Mouse (Mus musculus) lung, postnatal 10 days (tissue): ENCODE results near the gene Bex1.
"Not testable (repeated sequence)": the region's sequence is repeated elsewhere in the genome, so short reads cannot be mapped to it uniquely, and the experiment has no call there.

ENCODE experiments used
- DNase-seq: peaks from one replicate; pipeline ENCODE4 v3.0.0; 2021

The Bex1 gene

DNA sequence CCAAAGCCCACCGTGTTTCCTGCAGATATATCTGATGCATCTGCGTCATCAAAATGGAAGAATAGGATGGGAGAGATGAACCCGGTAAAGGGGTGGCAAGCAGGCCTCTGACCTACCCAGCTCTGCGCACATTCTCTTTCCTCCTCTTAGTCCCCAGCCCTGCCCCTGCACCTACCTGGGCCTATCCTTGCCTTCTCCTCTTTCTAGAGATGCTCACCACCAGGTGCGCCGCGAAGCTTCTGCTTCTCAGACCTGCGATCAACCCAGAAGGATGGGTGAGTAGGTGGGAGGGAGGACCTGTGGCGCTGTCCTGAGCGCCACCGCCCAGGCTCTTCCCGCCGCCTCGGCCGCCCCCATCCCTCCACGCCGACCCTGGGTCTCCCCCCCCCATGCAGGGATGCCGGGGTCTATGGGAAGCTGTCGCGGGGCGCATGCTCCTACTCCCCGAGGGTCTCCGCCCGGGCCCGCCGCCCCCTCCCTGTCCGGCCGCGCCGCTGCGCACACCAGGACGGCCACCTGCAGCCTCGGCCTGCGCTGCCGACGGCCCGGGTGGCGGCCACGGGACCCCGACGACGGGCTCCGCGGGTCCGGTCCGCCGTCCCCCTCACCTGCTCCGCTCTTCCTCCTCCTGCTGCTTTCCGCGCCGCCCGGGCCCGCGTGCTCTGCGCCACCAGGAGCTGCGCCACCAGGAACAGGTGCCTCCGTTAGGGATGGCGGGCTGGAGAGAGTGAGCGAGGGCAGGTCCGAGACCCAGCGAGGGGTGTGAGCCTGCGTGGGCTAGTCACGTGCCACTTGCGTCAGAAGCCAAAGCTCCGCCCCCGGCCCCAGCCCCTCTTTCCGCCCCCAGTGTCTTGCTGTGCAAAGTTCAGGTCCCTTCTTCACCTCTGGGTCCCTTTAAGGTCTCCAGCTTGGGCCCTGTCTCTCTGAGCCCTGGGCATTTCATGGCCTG is at the start of gene Bex1, which contains the start of gene Tceal7:
TSS of gene Bex1 (minus strand) at position 785 of the 949 bp plus-strand sequence.
TSS of gene Tceal7 (plus strand) at position 51 of the 949 bp plus-strand sequence.
- DNase-seq, result not testable (repeated sequence)

GRCm38 (mm10) chrX:136252023-136252729 is 36.9 kb upstream of the Bex1 start:
- DNase-seq, result no peak

DNA sequence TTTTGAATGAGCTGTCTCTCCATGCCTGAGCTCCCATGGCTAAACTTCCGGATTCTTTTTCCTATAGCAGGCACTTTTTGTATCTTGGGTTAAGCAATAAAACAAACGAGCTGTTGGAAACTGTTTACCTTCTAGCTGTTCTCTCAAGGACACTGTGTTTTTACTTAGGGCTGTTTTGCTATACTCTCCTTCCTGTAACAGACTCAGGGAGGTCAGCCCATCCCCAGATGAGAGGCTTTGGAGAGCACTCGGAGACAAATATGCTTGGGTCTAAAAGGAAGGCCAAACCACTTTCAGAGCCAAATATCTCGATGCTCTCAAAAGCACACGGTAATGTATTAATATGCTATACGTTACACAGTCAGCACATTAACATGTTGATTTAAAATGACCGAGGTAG is 34.4 kb upstream of the Bex1 start:
- DNase-seq, result no peak

GRCm38 (mm10) chrX:136248811-136249210 is 33.5 kb upstream of the Bex1 start:
- DNase-seq, result peak; percentile 22

DNA sequence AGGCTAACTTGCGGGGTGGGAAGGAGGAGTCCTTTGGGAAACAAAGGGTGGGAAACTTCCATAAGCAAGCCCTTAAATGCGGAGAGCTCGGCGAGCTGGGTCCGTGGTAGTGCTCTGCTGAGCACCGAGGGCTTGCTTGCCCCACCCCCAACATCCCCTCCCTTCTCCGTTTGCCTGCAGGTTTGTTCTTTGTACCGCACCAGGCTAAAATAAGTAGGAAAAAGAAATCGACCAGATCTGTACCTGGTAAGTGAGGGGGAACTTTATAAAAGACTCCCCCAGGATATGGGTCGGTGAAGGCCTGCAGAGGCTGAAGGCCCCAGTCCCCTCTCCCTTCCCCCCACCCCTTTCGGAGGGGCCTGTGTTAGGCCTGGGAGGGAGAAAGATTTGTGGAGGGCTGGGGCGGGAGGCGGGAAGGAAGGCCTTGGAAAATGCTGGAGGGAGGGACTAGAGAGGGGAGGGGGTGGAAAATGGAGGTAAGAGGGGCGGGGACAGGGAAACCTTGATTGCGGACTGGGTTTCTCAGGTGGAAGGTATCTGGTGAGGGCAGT is 30.3 kb upstream of the Bex1 start:
- DNase-seq, result peak; percentile 26

- peak; percentile 85 for DNase-seq
Measured at GRCm38 (mm10) chrX:136244574-136245229, 29.4 kb upstream of the Bex1 start, which contains the start of gene Tceal9. Gene Tceal9, plus strand, starts transcription at chrX:136245079.

GRCm38 (mm10) chrX:136243181-136243580 is 27.9 kb upstream of the Bex1 start:
- DNase-seq, result no peak

- DNase-seq, result peak; percentile 44
Measured at GRCm38 (mm10) chrX:136238118-136238517, 22.8 kb upstream of the Bex1 start.

- DNase-seq, result no peak
Measured at GRCm38 (mm10) chrX:136227768-136228167, 12.5 kb upstream of the Bex1 start.

GRCm38 (mm10) chrX:136223714-136224113 is 8.4 kb upstream of the Bex1 start:
- DNase-seq, result no peak

- no peak for DNase-seq
Measured at GRCm38 (mm10) chrX:136216303-136216702, 990 bp upstream of the Bex1 start.

DNA sequence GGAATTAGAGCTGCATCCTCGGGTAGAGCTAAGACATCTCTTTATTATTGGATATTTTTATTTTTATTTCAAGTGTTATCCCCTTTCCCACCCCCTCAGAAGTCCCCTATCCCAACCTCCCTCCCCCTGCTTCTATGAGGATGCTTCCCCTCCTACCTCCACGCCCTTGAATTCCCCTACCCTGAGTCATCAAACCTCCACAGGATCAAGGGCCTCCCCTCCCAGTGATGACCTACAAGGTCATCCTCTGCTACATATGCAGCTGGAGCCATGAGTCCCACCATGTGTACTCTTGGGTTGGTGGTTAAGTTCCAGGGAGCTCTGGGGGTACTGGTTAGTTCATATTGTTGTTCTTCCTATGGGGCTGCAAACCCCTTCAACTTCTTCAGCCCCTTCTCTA is 1.9 kb downstream of the Bex1 start:
- DNase-seq, result no peak

DNA sequence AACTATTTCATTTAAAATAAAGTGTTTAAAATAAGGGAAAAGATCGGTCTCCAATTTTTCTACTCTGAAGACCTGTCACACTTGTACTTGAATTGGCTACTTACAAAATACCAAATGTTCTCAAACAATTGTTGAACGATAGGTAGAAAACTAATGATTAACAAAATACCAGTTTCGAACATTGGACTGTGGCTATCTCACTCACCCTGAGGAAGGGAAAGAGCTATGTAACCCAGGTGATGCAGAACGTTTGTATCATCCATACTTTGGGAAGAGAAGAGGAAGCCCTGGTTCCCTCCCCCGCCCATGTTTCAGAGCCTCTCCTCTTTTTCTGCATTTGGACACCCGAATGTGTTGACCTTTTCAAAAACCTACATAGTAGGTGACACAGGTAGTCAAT is 10.9 kb downstream of the Bex1 start:
- DNase-seq, result no peak

DNA sequence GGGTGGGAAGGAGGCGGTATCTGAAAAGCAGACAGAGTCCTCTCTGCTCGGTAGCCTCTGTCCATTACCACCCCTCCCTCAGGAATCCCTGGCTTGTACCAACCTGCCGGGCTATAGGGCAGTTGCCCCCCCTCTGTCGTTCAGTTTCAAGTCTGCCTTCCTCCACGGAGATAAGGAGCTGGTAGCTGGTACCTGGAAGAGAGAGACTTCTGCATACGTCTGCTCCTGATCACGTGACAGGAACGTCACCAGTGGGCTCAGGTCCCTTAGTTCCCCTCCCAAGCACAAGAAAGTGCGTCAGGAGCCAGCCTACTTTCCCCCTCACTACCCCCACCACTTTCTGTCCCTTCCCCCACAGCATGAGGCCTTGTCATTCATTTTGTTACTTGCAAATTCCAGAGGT is 11.6 kb downstream of the Bex1 start, which contains the start of gene Tceal5:
TSS of gene Tceal5 (minus strand) at position 213 of the 403 bp plus-strand sequence.
- DNase-seq, result peak; percentile 4

DNA sequence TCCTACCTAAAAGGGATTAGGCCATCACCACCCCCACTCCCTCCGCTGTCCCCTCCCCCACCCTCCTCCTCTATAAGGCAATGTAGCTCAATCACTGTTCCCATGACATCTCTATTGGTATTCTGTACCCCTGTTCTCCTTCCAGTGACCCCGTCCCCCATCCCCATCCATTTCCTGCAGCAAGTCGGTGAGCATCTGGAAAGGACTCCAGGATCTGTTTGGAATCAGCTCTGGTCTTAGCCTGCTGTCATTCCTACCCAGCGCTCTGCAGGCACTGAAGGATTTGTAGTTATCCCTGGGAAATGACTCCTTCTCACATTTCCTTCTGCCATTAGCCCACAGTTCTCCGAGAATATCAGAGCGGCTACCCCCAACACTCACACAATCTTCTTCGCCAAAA is 12.1 kb downstream of the Bex1 start:
- DNase-seq, result no peak

DNA sequence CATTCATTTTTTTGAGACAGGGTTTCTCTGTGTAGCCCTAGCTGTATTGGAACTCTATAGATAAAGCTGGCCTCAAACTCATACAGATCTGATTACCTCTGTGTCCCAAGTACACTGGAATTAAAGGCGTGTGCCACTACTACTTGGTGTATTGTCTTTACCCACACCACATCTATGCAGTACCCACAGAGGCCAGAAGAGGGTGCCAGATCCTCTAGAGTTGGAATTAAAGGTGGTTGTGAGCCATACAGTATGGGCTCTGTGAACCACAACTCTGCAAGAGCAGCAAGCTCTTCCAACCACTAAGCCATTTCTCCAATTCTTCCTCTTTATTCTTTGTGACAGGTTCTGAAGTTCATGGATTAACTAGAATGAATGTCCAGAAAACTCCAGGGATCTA is 18.4 kb downstream of the Bex1 start:
- peak; percentile 33 for DNase-seq

- DNase-seq, result no peak
Measured at GRCm38 (mm10) chrX:136195193-136195944, 19.9 kb downstream of the Bex1 start.

DNA sequence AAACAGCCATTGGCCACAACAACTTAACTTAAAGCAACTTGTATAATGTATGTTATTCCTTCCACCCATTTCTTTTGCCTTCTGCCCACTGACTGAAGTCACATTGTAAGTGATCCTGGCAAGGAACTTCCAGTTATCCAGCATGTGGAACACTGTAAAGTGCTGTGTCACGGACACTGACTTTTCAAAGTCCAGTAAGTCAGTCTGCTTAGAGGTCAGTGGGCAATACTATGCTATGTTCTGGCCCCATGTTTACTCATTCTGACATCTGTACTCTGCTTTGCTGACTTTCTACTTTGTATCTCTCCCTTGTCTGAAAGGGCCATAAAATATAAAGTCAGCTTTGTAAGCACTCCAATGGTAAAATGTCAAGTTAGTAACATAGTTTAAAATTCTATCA is 32.2 kb downstream of the Bex1 start:
- no peak for DNase-seq

GRCm38 (mm10) chrX:136180897-136181553 is 34.3 kb downstream of the Bex1 start:
- DNase-seq, result peak; percentile 6

- peak; percentile 2 for DNase-seq
Measured at GRCm38 (mm10) chrX:136172786-136173185, 42.5 kb downstream of the Bex1 start.

DNA sequence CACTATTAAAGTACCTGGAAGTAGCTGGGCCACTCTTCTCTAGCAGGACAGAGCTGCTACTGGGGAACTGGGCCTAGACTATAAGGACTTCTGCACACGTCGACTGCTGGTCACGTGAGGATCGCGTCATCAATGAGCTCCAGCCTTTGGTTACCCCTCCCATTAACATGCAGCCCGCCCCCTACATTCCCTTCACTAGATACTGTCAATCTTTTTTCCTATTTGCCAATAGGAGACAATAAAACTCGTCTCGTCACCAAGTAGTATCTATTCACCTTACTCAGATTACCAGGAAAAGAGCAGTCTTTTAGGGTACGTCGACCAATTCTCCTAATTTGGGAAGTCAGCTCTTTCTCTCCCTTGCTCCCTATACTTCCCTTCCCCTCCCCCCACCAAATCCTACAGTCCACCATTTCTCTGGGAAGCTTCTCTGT is 43.2 kb downstream of the Bex1 start, which contains the start of gene Tceal8:
TSS of gene Tceal8 (minus strand) at position 225 of the 434 bp plus-strand sequence.
- peak; percentile 92 for DNase-seq
